17 mouse cellular contexts compared by ENCODE assay signal in the genomic region with DNA sequence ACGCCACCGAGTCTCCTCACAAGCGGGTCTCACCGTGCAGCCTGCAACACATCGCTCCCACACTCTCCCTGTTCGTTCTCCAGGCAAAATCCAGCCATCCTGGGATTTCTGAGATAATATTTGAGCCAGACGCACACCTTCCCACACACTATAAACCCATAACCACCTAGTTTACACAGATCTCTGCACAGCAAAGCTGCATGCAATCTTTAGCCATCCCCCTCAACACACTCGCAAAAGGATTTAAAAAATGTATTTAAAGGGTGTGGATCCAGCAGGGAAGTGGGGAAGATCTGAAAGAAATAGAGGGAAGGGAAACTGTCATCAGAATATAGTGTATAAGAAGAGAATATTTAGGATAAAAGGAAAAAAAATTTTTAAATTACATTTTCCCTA. TPM values are rescaled to one million over a fixed set of nuclear protein-coding genes. Genes with fewer than 3 reads are reported as not detected.
DNase-seq lines count a peak whose midpoint lies in the region; ATAC-seq and TF ChIP-seq lines count a peak whose summit lies in the region.
"Had no signal": no experiment of that assay in that cellular context is flagged by ENCODE, and none has a peak within 500 bp of the region (broad histone marks: within the 10 kb centered on the region; RNA-seq: fewer than 3 reads in every experiment).

No protein-coding gene starts in this region.

- peaks cover 35% of the 10 kb centered on the region for H3K4me1 ChIP-seq in heart, embryonic 13.5 days
- H3K4me1 ChIP-seq in intestine, embryonic 15.5 days (replicated peaks) = peaks cover 35% of the 10 kb centered on the region
- H3K4me1 ChIP-seq in stomach, embryonic 15.5 days = peaks cover 17% of the 10 kb centered on the region

- peak overlapping the region; percentile 34 for H3K4me3 ChIP-seq in heart, embryonic 13.5 days
- no peak overlapping the region; the same call in 1 of the 2 replicates for H3K4me3 ChIP-seq in layer of hippocampus, adult 2 months
- H3K4me3 ChIP-seq in intestine, embryonic 15.5 days (replicated peaks) = no peak overlapping the region
- no peak overlapping the region for H3K4me3 ChIP-seq in stomach, embryonic 15.5 days (replicated peaks)
- H3K4me3 ChIP-seq: hindbrain, embryonic 13.5 days; lung, embryonic 15.5 days; megakaryocyte, embryonic 14.5 days had no signal

- H3K4me2 ChIP-seq in heart, embryonic 13.5 days = peak overlapping the region; percentile 64
- peak overlapping the region; percentile 36 for H3K4me2 ChIP-seq in intestine, embryonic 15.5 days (replicated peaks)
- H3K4me2 ChIP-seq in stomach, embryonic 15.5 days = peak overlapping the region; percentile 6; the same call in 1 of the 2 replicates
- H3K4me2 ChIP-seq: hindbrain, embryonic 13.5 days; lung, embryonic 15.5 days had no signal

- TF ChIP-seq CTCF in layer of hippocampus, adult 2 months (conservative IDR thresholded peaks at IDR 0.05) = no peak

- no peak for DNase-seq in heart, adult 9 months (ENCODE audit: low spot score in 2 of 2)
- DNase-seq in layer of hippocampus, adult 2 months (ENCODE audit: low spot score in 2 of 2) = no peak
- no peak for DNase-seq in layer of hippocampus, adult 11-12 months (ENCODE audit: low spot score)
- no peak for DNase-seq in lung, postnatal 10 days
- DNase-seq in thymus, postnatal 4 days = no peak
- DNase-seq: adrenal gland, postnatal 36 days; gastrocnemius, postnatal 14 days; kidney, postnatal 10 days had no signal

- H3K27me3 ChIP-seq in heart, embryonic 13.5 days (replicated peaks) = no peaks in the 10 kb centered on the region
- H3K27me3 ChIP-seq in intestine, embryonic 15.5 days (replicated peaks) = no peaks in the 10 kb centered on the region
- H3K27me3 ChIP-seq in stomach, embryonic 15.5 days (replicated peaks) = no peaks in the 10 kb centered on the region
- H3K27me3 ChIP-seq: hindbrain, embryonic 13.5 days; lung, embryonic 15.5 days; megakaryocyte, embryonic 14.5 days had no signal

- no peak overlapping the region for H3K27ac ChIP-seq in heart, embryonic 13.5 days (replicated peaks)
- H3K27ac ChIP-seq in layer of hippocampus, adult 2 months = peak overlapping the region; percentile 64; the same call in 1 of the 2 replicates
- peak overlapping the region; percentile 74 for H3K27ac ChIP-seq in intestine, embryonic 15.5 days
- H3K27ac ChIP-seq in stomach, embryonic 15.5 days = peak overlapping the region; percentile 55
- H3K27ac ChIP-seq: hindbrain, embryonic 13.5 days; lung, embryonic 15.5 days had no signal

- 28% methylated on average over 8 of the region's 8 CpGs for WGBS in heart, embryonic 13.5 days
- 40% methylated on average over 8 of the region's 8 CpGs for WGBS in intestine, embryonic 15.5 days
- WGBS in stomach, embryonic 15.5 days = 55% methylated on average over 8 of the region's 8 CpGs

- no peak for ATAC-seq in heart, embryonic 13.5 days (ENCODE audit: extremely low read depth, insufficient number of reproducible peaks, low FRiP score, low TSS enrichment)
- ATAC-seq in intestine, embryonic 15.5 days = no peak
- no peak for ATAC-seq in stomach, embryonic 15.5 days (ENCODE audit: insufficient read depth, low FRiP score, low read depth)
- ATAC-seq: forebrain, embryonic 16.5 days had no signal

- H3K36me3 ChIP-seq in heart, embryonic 13.5 days = no peaks in the 10 kb centered on the region
- no peaks in the 10 kb centered on the region for H3K36me3 ChIP-seq in intestine, embryonic 15.5 days
- no peaks in the 10 kb centered on the region for H3K36me3 ChIP-seq in stomach, embryonic 15.5 days

- peak overlapping the region; percentile 51 for H3K9ac ChIP-seq in heart, embryonic 13.5 days
- H3K9ac ChIP-seq in intestine, embryonic 15.5 days = no peak overlapping the region
- H3K9ac ChIP-seq in stomach, embryonic 15.5 days = no peak overlapping the region
- H3K9ac ChIP-seq: hindbrain, embryonic 13.5 days; lung, embryonic 15.5 days had no signal

- H3K9me3 ChIP-seq in heart, embryonic 13.5 days = no peaks in the 10 kb centered on the region
- no peaks in the 10 kb centered on the region for H3K9me3 ChIP-seq in intestine, embryonic 15.5 days
- no peaks in the 10 kb centered on the region for H3K9me3 ChIP-seq in stomach, embryonic 15.5 days
- H3K9me3 ChIP-seq: hindbrain, embryonic 13.5 days; lung, embryonic 15.5 days; megakaryocyte, embryonic 14.5 days had no signal

RNA-seq across cellular contexts. Expression of a gene that starts 8.3 kb away (rescaled TPM):
- 5.2 and 5.3 TPM in 2 replicates for polyA plus RNA-seq in heart, embryonic 13.5 days (2015; fragmentation: Nextera tagmentation; extraction: Ambion mirVana)
- total RNA-seq in layer of hippocampus, adult 2 months (2021) = 1 to 10 TPM; 3.6 to 3.9 TPM
- polyA plus RNA-seq in intestine, embryonic 15.5 days (2015; fragmentation: Nextera tagmentation; extraction: Ambion mirVana) = 20.0 and 21.7 TPM in 2 replicates
- polyA plus RNA-seq in stomach, embryonic 15.5 days (2015; fragmentation: Nextera tagmentation; extraction: Ambion mirVana) = 26.2 and 30.0 TPM in 2 replicates

RNA-seq across cellular contexts. Expression of a gene that starts 9.4 kb away (rescaled TPM):
- polyA plus RNA-seq in heart, embryonic 13.5 days (2015; fragmentation: Nextera tagmentation; extraction: Ambion mirVana) = 8.1 and 10.0 TPM in 2 replicates
- 1 to 10 TPM; 6.0 to 6.1 TPM for total RNA-seq in layer of hippocampus, adult 2 months (2021)
- polyA plus RNA-seq in intestine, embryonic 15.5 days (2015; fragmentation: Nextera tagmentation; extraction: Ambion mirVana) = 21.2 and 23.3 TPM in 2 replicates
- 17.7 and 21.6 TPM in 2 replicates for polyA plus RNA-seq in stomach, embryonic 15.5 days (2015; fragmentation: Nextera tagmentation; extraction: Ambion mirVana)

RNA-seq across cellular contexts. Expression of a gene that starts 9.9 kb away (rescaled TPM):
- polyA plus RNA-seq in heart, embryonic 13.5 days (2015; fragmentation: Nextera tagmentation; extraction: Ambion mirVana) = not detected in 2 replicates
- not detected for total RNA-seq in layer of hippocampus, adult 2 months (2021)
- not detected in 2 replicates for polyA plus RNA-seq in intestine, embryonic 15.5 days (2015; fragmentation: Nextera tagmentation; extraction: Ambion mirVana)
- not detected in 2 replicates for polyA plus RNA-seq in stomach, embryonic 15.5 days (2015; fragmentation: Nextera tagmentation; extraction: Ambion mirVana)
- total RNA-seq: adrenal gland, postnatal 36 days; gastrocnemius, postnatal 14 days; liver, adult 2 months; monocyte, adult 5-6 weeks had no signal
- polyA plus RNA-seq: hindbrain, embryonic 13.5 days; liver, adult 2 months; lung, embryonic 15.5 days had no signal

Comparison
In these comparisons a context has a peak if more than half of its experiments do, and no peak if none do; other contexts are left out.
1. H3K4me2 ChIP-seq: peak in every context shown above with its lines; median percentile 64 in heart, embryonic 13.5 days; 36 in intestine, embryonic 15.5 days; 6 in stomach, embryonic 15.5 days.